Mouse (Mus musculus) right cerebral cortex, postnatal 4 days (tissue): ENCODE results near the gene Smr3a.

Experiments
- DNase-seq: peaks from one replicate; pipeline ENCODE4 v3.0.0-alpha.2; 2022

Smr3a gene

DNA sequence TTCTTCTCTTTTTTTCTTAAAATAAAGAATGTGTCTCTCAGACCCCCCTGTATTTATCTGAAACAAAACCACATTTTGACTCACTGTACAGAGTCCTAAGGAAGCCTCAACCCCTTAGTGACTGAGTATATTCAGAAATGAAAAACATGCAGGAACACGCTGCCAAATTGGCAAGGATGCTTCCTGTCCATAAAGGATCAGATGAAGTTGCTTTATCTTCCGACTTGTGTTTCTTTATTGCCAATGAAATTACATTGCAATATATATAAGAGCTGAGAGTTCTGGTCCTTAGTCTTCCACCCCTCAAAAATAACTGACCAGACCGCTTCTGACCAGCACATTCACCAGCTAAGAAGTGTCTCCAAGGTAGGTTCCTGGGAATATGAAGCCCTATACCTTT lies at the start of gene Smr3a:
Gene Smr3a, plus strand, starts transcription at position 301 of the 400 bp plus-strand sequence.
- DNase-seq: no peak

DNA sequence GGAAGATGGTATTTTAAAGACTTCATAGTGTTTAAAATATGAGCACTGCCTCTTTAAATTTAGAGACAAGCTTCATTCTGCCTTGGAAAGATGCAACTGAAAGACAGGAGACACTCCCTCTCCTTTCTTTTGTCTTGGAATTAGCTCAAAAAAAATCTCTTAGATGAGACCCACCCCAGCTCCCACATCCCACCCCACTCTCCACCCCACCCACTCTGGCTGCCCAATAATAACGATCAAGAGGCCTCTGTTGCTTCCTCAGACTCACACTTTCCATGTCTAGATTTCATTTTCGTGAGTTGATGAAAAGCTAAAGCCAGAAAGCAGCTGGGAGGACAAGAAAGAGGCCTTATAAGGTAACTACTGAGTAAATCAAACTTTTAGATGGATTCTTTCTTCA lies 33.1 kb upstream of the Smr3a start, which contains the start of the genes 2310003L06Rik and Gm28434:
Gene 2310003L06Rik, plus strand, starts transcription at position 259 of the 400 bp plus-strand sequence.
Gene Gm28434, plus strand, starts transcription at position 317 of the 400 bp plus-strand sequence.
- no peak for DNase-seq

GRCm38 (mm10) chr5:87979139-87979538 lies 23.2 kb upstream of the Smr3a start, which contains the start of gene Cabs1:
TSS of gene Cabs1 (plus strand) at chr5:87979439.
- no peak for DNase-seq

GRCm38 (mm10) chr5:87982468-87983214 lies 19.7 kb upstream of the Smr3a start:
- no peak for DNase-seq

- no peak for DNase-seq
Measured at GRCm38 (mm10) chr5:88005241-88005640, 2.9 kb downstream of the Smr3a start.
